Mouse (Mus musculus) brain, embryonic 14.5 days (tissue): Measurements from ENCODE around the gene Prkg1.

Source experiments
- CTCF ChIP-seq: fragments of 200-500 bp; IDR thresholded peaks from 2 replicates; pipeline ENCODE4 v1.5.1; 2012; ENCODE audit warnings: inconsistent platforms, mild to moderate bottlenecking, moderate library complexity, borderline replicate concordance; ENCODE audit not compliant: insufficient read depth, insufficient read length; ENCODE audit errors: extremely low read depth
- POLR2A ChIP-seq: fragments of 200-500 bp; IDR thresholded peaks from 2 replicates; pipeline ENCODE4 v1.6.1; 2012; ENCODE audit warnings: mild to moderate bottlenecking, inconsistent platforms, borderline replicate concordance; ENCODE audit not compliant: poor library complexity, insufficient read depth, insufficient read length, severe bottlenecking; ENCODE audit errors: extremely low read depth

DNA sequence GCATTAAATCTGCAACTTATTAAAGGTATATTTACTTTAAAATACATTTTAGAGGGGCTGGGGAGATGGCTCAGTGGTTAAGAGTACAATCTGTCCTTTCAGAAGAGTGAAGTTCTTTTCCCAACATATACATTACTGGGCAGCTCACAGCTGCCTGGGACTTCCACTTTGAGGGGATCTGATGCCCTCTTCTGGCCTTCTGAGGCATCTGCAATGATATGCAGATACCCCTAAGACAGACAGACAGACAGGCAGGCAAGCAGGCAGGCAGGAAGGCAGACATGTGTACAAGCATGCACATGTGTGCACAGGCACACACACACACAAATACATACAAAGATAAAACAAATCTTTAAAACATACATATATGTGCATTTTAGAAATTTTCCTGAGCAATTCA is 60.8 kb downstream of the Prkg1 start:
- TF ChIP-seq CTCF = no peak
- TF ChIP-seq POLR2A = no peak
